Mouse (Mus musculus) embryo, embryonic 9.5 days (tissue): ENCODE data around the gene Slc25a34.

ENCODE experiments used
- DNase-seq: peaks from one replicate; pipeline ENCODE4 v3.0.0-alpha.2; 2017; ENCODE audit errors: extremely low spot score

Gene Slc25a34

DNA sequence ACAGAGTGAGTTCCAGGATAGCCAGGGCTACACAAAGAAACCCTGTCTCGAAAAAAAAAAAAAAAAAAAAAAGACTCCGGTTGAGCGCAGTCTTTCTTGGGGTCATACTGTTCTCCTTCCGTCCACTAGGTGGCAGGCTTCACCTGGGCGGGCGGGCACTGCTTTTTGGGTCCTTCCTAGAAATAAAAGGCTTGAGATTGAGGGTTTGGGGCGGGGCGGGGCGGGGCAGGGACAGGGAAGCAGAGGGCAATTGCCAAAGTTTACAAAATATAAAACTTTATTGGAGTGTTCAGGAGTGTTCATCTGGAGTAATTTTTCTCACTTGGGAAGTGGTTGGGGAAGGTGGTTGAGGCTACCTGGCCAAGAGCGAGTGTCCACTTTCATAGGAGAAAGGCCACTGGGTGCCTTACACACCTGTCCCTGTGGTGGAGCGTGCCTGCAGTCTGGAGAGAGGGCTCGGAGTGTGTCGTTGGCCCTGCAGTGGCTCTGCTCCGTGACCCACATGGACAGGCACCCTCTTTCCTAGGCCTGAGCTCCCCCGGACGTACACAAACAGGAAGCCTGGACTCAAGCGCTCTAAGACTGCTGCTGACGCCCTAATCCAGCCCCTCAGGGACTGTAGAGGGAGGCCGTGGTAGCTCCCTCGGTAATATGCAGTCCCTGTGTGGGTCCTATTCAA, 4.9 kb downstream of the Slc25a34 start, which contains the start of gene Tmem82:
Tmem82 (minus strand) TSS at position 69 of the 679 bp plus-strand sequence.
- peak; percentile 61 for DNase-seq

GRCm38 (mm10) chr4:141617863-141618564, 5.6 kb downstream of the Slc25a34 start:
- peak; percentile 59 for DNase-seq

GRCm38 (mm10) chr4:141617299-141617698, 6.3 kb downstream of the Slc25a34 start:
- peak; percentile 82 for DNase-seq

GRCm38 (mm10) chr4:141616811-141617210, 6.8 kb downstream of the Slc25a34 start:
- DNase-seq: no peak

- no peak for DNase-seq
Observed at GRCm38 (mm10) chr4:141614946-141615345, 8.7 kb downstream of the Slc25a34 start.

GRCm38 (mm10) chr4:141609538-141609937, 14.1 kb downstream of the Slc25a34 start:
- no peak for DNase-seq

GRCm38 (mm10) chr4:141605861-141606260, 17.8 kb downstream of the Slc25a34 start, which contains the start of gene Fblim1:
Gene Fblim1, minus strand, starts transcription at chr4:141606096.
- no peak for DNase-seq

DNA sequence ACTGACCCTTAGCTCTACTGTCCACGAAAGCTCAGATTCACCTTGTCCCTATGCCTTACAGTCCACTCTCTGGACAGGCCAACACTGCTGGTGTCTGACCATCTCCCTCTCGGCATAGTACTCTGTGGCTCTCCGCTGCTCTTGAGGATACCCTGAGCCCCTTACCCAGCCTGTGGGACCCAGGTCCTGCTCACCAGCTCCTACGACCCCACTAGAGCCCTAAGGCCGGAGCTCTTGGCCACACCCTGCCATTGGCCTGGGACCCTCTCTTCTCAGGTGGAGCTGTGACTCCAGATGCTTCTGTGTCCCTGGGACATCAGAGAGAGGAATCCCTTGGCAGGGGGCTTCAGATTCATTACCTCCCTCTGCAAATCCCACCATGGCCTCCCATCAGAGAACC, 18.2 kb downstream of the Slc25a34 start:
- no peak for DNase-seq

- no peak for DNase-seq
Observed at GRCm38 (mm10) chr4:141604493-141604892, 19.1 kb downstream of the Slc25a34 start.

DNA sequence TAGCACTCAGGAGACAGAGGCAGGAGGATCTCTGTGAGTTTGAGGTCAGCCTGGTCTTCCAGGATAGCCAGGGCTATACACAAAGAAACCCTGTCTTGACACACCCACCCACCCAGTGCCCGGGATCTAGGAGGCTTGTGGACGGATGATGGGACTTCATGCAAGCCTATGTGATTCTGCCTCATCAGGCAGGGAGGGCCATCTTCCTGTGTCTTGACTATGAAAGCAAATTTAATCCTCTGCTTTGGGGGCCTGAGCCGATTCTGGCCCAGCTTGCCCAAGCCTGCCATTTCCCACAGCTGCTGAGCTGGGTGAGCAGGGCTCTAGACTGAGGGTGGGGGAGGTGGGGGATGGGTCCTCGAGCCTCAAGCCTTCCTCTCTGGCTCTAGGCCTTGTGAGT, 19.7 kb downstream of the Slc25a34 start:
- DNase-seq: no peak

- no peak for DNase-seq
Observed at GRCm38 (mm10) chr4:141602523-141603223, 20.9 kb downstream of the Slc25a34 start.

DNA sequence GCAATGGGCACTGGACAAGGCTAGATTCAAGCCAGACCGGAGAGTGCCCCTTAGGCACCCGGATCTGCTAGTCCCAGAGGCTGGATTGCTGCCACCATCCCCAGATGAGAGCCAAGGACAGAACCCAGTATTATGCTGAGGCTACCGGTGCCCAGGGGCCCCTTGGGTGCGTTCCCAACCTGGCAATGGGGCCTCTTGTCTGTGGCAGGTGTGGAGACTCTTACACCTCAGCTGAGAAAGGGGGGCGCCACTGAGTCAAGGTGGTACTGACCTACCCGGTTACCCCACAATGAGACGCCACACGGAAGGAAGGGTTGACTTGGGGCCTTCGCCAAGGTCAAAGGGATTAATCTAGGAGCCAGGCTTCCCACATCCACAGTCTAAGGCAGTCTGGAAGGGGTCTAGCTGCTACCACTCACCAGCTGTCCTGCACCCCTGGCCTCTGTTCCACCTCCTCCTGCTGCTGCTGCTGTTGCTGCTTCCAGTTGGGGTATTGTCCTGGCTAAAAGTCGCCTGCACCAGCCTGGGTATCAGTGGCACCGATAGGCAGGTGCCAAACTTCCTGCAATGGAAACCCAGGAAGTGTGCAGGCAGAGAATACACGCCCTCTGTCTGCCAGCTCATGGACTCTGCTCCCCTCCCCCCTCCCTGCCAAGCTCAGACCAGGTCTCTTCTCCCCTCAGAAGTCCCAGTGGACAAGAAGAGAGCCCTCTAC, 22.3 kb downstream of the Slc25a34 start:
- no peak for DNase-seq

- no peak for DNase-seq
Observed at GRCm38 (mm10) chr4:141600364-141600763, 23.3 kb downstream of the Slc25a34 start.

DNA sequence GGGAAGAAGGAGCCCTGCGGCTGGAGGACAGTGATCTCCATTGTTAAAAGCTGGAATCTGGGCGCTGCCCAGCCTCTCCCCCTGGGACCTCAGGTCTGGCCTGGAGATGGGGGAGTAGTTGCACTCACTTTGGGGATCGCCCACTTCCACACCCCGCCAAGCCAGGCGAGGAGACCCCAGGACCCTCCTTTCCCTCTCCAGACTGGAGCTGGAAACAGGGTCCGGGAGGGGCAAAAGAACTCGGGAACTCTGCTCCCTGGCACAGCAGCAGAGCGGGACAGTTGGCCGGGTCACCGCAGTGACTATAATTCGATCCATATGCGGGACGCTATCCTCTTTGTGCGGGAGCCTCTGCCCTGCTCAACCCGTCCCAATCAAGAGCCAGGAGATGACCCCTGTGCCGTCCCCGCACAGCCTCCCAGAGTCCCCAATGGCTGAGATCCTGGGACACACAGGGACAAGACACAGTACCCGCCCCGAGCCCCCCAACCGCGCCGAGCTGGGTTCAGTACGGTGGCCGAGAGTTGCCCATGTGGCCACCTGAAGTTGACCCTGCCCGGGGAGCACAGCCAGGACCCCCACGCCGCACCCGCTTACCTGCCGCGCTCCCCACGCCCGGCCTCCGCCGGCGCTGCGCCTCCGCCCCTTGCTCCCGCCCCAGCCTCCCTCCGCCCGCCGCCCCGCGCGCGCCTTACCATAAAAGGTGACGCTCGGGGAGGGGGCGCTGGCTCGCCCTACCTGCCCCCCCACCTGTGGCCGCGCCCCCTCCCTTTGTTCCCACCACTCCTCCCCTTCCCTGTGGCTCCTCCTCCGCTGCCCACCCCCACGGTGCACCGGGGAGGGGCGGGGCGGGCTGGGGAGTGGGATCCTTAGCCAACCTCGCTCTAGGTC, 24.1 kb downstream of the Slc25a34 start:
- DNase-seq: peak; percentile 53

GRCm38 (mm10) chr4:141598894-141599250, 24.7 kb downstream of the Slc25a34 start:
- peak; percentile 42 for DNase-seq

- peak; percentile 71 for DNase-seq
Observed at GRCm38 (mm10) chr4:141598199-141598893, 25.3 kb downstream of the Slc25a34 start.

DNA sequence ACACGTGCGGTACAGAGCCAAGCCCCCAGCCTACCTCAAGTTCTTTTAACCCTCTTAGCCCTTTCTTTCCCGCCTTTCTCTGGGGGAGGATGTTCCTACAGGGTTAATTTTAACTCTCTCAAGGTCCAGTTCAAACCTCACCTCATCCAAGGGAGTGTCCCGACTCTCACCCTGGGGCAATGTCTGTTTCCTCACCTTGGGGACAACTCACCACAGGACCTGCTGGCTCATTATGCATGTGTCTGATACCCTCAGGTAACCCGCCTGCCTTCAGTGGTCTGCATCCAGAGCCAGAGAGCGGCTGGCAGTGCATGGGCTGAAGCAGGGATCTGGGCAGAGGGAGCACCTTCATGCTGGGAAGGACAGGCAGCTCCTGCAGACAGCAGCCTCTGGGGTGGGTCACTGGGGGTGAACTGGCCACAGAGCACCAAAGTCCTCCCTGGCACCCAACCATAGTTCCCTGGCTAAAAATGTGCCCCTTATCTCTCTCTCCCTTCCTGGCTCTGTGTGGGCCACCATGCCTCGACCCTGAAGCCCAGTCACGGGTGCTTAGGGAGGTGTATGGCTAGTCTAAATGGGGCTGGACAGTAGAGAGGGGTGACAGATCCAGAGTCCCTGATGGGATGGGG, 26.8 kb downstream of the Slc25a34 start:
- no peak for DNase-seq

DNA sequence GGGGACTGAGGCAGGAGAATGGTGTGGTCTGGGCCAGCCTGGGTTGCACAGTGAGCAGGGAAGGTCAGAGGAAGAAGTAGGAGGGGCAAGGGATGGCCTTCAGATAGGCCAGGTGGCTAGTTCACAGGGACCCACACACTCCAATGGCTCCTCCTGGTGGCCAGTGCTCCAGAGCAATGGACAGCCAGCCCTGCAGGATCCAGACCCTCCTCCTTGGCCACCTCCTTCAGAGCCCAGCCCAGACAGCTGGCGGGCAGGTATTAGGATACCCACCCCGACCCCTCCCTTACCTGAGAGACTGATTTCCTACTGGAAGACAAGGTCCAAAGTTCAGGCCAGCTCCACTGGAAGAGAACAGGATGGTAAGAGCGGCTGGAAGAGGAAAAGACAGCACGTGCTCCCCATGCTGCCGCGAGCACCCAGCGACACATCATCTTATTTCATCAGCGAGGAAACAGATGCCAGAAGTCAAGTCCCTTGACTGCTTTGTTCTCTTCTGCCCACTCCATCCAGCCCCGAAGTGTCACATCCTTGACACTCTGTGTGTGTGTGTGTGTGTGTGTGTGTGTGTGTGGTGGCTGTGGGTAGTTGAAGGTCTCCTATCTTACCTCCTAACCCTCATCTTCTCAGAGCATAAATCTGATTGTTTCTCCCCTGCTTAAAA, 27.9 kb downstream of the Slc25a34 start:
- DNase-seq: no peak

GRCm38 (mm10) chr4:141595138-141595537, 28.5 kb downstream of the Slc25a34 start:
- no peak for DNase-seq
